Mouse (Mus musculus) liver, embryonic 12.5 days (tissue): ENCODE data around the gene Susd6. TPM values are rescaled to one million over a fixed set of nuclear protein-coding genes. Genes with fewer than 3 reads are reported as not detected.

ENCODE experiments used
- ATAC-seq: fragments of 200-750 bp; cut with Nextera tagmentation; 2 replicates; pipeline ENCODE4 v1.8.0; 2017; ENCODE audit warnings: moderate number of reproducible peaks, mild to moderate bottlenecking, moderate library complexity
- H3K27ac ChIP-seq: fragments of 300-500 bp; sonication (generic); 2 replicates; pipeline ENCODE4 v1.5.1; 2016; ENCODE audit warnings: mild to moderate bottlenecking
- H3K27me3 ChIP-seq: fragments of 300-500 bp; sonication (generic); replicated peaks from 2 replicates; pipeline ENCODE4 v1.6.1; 2016; ENCODE audit warnings: mild to moderate bottlenecking, moderate library complexity
- H3K36me3 ChIP-seq: fragments of 300-500 bp; sonication (generic); 2 replicates; pipeline ENCODE4 v1.6.1; 2016; ENCODE audit warnings: mild to moderate bottlenecking, moderate library complexity
- H3K4me1 ChIP-seq: fragments of 300-500 bp; sonication (generic); 2 replicates; pipeline ENCODE4 v1.6.1; 2016
- H3K4me2 ChIP-seq: fragments of 300-500 bp; sonication (generic); 2 replicates; pipeline ENCODE4 v1.6.1; 2016; ENCODE audit warnings: mild to moderate bottlenecking, moderate library complexity
- H3K4me3 ChIP-seq: fragments of 300-500 bp; sonication (generic); 2 replicates; pipeline ENCODE4 v1.5.1; 2016; ENCODE audit warnings: mild to moderate bottlenecking, moderate library complexity
- H3K9ac ChIP-seq: fragments of 300-500 bp; sonication (generic); 2 replicates; pipeline ENCODE4 v1.6.1; 2016; ENCODE audit warnings: mild to moderate bottlenecking, moderate library complexity
- H3K9me3 ChIP-seq: fragments of 300-500 bp; sonication (generic); replicated peaks from 2 replicates; pipeline ENCODE4 v1.6.1; 2016; ENCODE audit warnings: mild to moderate bottlenecking, moderate library complexity
- WGBS: fragments of 180-500 bp; shearing (Covaris S2); methylation state at CpG from one replicate; pipeline ENCODE4 v1.1.7; 2016; ENCODE audit not compliant: insufficient replicate concordance; 5-methylcytosine and 5-hydroxymethylcytosine counted together
- polyA plus RNA-seq: library from polyadenylated mRNA; unstranded; fragments of >200 nt; fragmentation: Nextera tagmentation; extraction: Ambion mirVana; gene quantifications from 2 replicates; pipeline ENCODE4 v1.2.1, GENCODE M21; 2016

Susd6 gene
- polyA plus RNA-seq, 1 experiment from 2014 or later, result 15.9 TPM

GRCm38 (mm10) chr12:80764116-80764515 is 26.2 kb upstream of the Susd6 start:
- H3K9ac ChIP-seq, result no peak overlapping the region
- H3K4me2 ChIP-seq, result no peak overlapping the region
- no peaks in the 10 kb centered on the region for H3K9me3 ChIP-seq
- 53% methylated on average over 4 of the region's 4 CpGs for WGBS
- H3K36me3 ChIP-seq, result no peaks in the 10 kb centered on the region
- peaks cover 6% of the 10 kb centered on the region for H3K4me1 ChIP-seq
- ATAC-seq, result no peak
- no peak overlapping the region for H3K4me3 ChIP-seq
- no peak overlapping the region for H3K27ac ChIP-seq
- peaks cover 66% of the 10 kb centered on the region for H3K27me3 ChIP-seq

DNA sequence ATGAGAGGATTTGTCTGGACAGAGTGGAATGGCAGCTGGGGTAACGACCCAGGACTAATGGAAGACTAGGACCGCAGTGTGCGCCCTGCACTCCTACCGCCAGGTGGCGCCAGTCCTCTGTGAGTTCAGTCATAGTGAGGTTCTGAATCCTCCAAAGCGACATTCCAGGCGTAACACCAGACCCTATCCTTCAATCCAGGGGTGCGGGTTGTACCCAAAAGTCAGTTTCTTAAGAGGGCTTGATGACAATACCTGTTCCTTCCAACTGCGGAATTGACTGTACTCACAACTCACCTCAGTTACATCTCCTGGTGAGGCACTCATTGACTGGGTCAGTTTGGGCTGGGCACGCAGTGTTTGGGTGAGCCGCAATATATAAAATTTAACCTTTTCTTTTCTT is 20.6 kb upstream of the Susd6 start:
- H3K4me2 ChIP-seq, result peak overlapping the region; percentile 46
- H3K27me3 ChIP-seq, result peaks cover 18% of the 10 kb centered on the region
- no peaks in the 10 kb centered on the region for H3K36me3 ChIP-seq
- ATAC-seq, result peak; percentile 70
- H3K27ac ChIP-seq, result no peak overlapping the region
- WGBS, result 17% methylated on average over 11 of the region's 11 CpGs
- H3K4me1 ChIP-seq, result no peaks in the 10 kb centered on the region
- H3K9ac ChIP-seq, result no peak overlapping the region
- no peaks in the 10 kb centered on the region for H3K9me3 ChIP-seq
- H3K4me3 ChIP-seq, result no peak overlapping the region

DNA sequence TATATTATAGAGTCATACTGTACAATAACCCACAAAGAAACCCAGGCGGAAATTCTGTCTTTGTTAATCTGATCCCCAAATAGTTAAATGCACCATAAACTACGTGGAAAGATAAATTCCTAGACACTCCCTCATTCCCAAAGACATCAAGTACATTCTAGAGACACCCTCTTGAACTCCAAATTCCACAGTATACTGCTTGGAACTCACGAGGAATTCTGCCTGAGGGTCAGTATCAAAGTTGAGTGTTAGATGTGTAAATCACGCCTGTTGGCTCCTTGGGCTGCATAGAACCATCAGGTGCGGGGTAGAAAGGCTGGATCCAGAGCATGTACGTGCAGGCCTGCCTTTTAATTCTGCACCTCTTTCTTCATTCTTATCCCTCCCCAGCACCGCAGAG is 15.5 kb upstream of the Susd6 start:
- 72% methylated on average over 7 of the region's 7 CpGs for WGBS
- Histone ChIP-seq H3K9ac (no peak overlapping the region), H3K4me2 (no peak overlapping the region), H3K9me3 (no peaks in the 10 kb centered on the region), H3K36me3 (no peaks in the 10 kb centered on the region), H3K4me3 (no peak overlapping the region), H3K27me3 (no peaks in the 10 kb centered on the region), H3K4me1 (peaks cover 48% of the 10 kb centered on the region), H3K27ac (no peak overlapping the region)
- no peak for ATAC-seq

DNA sequence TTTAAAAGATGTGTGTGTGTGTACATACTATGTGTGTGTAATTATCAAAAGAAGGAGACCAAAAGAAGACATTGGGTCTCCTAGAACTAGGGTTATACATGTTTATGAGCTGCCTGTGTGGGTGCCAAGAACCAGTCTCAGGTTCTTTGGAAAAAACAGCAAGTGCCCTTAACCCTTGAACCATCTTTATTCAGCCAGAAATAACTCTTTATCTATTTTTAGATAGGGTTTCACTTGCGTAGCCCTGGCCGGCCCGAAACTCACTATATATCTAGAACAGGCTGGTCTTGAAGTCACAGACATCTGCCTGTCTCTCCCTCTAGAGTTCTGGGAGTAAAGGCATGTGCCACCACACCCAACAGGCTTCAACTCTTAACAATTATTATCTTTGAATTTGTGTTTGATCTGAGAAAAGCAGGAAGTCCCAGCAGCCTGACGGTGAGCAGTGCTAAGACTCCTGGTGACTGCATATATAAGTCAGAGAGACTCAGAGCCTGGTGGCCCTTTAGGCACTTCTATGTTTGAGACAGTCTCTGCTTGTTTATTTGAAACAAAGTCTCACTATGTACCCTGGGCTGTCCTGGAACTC is 14.2 kb upstream of the Susd6 start:
- Histone ChIP-seq H3K4me1 (peaks cover 53% of the 10 kb centered on the region), H3K36me3 (no peaks in the 10 kb centered on the region), H3K4me2 (peak overlapping the region; percentile 24), H3K27me3 (no peaks in the 10 kb centered on the region), H3K27ac (peak overlapping the region; percentile 98), H3K4me3 (no peak overlapping the region), H3K9ac (peak overlapping the region; percentile 36), H3K9me3 (no peaks in the 10 kb centered on the region)
- peak; percentile 54 for ATAC-seq
- whole genome bisulfite sequencing, result 17% methylated on average over 4 of the region's 4 CpGs

DNA sequence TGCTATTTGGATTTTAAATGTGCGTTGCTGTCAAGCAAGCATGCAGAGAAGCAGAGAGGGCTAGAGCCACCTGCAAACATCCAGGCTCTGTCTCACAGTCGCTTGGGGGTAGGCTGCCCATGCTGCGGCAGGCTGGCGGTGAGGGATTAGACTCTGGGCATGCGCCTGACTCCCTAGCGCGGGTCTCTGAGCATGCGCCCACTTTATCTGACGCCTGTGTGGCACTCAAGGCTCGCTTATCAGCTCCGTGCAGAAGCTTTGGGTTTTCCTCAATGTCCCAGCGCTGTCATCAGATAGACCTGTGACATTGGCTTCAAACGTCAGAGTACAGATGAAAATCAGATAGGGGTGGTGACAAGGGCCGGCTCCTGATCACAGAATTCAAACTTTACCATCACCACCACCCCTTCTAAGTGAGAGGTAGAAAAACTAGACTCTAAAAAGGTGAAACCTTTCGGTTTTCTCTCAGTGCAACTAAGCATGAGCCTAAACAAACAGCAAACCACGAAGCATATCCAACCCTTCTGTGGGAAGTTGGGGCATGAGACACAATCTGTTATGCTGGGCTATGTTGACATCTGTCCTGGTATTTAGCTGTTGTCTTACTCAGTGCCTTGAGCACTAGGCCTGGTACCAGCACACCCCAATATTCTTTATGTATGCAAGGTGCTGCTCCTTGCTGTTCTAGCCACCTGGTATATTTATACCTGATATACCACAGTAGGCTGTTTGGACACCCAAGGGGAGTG is 11.9 kb upstream of the Susd6 start:
- Histone ChIP-seq H3K4me2 (peak overlapping the region; percentile 68), H3K27ac (peak overlapping the region; percentile 98), H3K4me1 (peaks cover 53% of the 10 kb centered on the region), H3K4me3 (peak overlapping the region; percentile 37), H3K27me3 (no peaks in the 10 kb centered on the region), H3K36me3 (no peaks in the 10 kb centered on the region), H3K9ac (peak overlapping the region; percentile 64), H3K9me3 (no peaks in the 10 kb centered on the region)
- WGBS, result 13% methylated on average over 16 of the region's 16 CpGs
- peak; percentile 98 for ATAC-seq

GRCm38 (mm10) chr12:80779760-80780159 is 10.6 kb upstream of the Susd6 start:
- Histone ChIP-seq H3K27ac (peak overlapping the region; percentile 98), H3K4me2 (no peak overlapping the region), H3K9me3 (no peaks in the 10 kb centered on the region), H3K27me3 (no peaks in the 10 kb centered on the region), H3K36me3 (no peaks in the 10 kb centered on the region), H3K9ac (no peak overlapping the region), H3K4me3 (no peak overlapping the region), H3K4me1 (peaks cover 63% of the 10 kb centered on the region)
- 80% methylated on average over 4 of the region's 4 CpGs for WGBS
- no peak for ATAC-seq

- no peaks in the 10 kb centered on the region for H3K9me3 ChIP-seq
- no peaks in the 10 kb centered on the region for H3K27me3 ChIP-seq
- H3K4me2 ChIP-seq, result no peak overlapping the region
- no peak for ATAC-seq
- no peak overlapping the region for H3K9ac ChIP-seq
- peaks cover 63% of the 10 kb centered on the region for H3K4me1 ChIP-seq
- WGBS, result 62% methylated on average over 3 of the region's 3 CpGs
- H3K27ac ChIP-seq, result no peak overlapping the region
- no peaks in the 10 kb centered on the region for H3K36me3 ChIP-seq
- no peak overlapping the region for H3K4me3 ChIP-seq
Observed at GRCm38 (mm10) chr12:80782190-80782589, 8.1 kb upstream of the Susd6 start.

DNA sequence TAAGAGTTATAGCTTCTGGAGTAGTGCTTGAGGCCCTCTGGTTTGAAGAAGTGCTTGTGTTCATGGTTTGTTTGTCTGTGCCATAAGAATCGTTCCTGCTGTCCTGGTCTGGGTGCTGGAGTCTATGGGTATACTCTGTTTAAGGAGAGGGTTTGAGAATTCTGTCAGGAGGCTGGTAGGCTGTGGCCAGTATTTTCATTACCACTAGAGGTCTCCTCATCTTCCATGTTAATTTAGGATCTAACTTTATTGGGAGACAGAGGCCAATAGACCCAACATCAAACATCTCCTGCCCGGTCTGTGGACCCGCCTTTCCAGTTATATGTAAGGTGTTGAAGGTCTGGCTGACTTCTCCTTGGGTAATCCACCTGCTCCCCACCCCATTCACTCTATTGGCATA is 7.4 kb upstream of the Susd6 start:
- no peak overlapping the region for H3K9ac ChIP-seq
- no peak for ATAC-seq
- no peak overlapping the region for H3K4me3 ChIP-seq
- H3K4me2 ChIP-seq, result no peak overlapping the region
- WGBS, result 55% methylated on average over 3 of the region's 3 CpGs
- H3K27me3 ChIP-seq, result no peaks in the 10 kb centered on the region
- no peaks in the 10 kb centered on the region for H3K36me3 ChIP-seq
- no peaks in the 10 kb centered on the region for H3K9me3 ChIP-seq
- no peak overlapping the region for H3K27ac ChIP-seq
- H3K4me1 ChIP-seq, result peaks cover 63% of the 10 kb centered on the region

- H3K4me3 ChIP-seq, result no peak overlapping the region
- no peaks in the 10 kb centered on the region for H3K27me3 ChIP-seq
- peak; percentile 23; the same call in 1 of the 2 replicates for ATAC-seq
- H3K4me1 ChIP-seq, result peaks cover 62% of the 10 kb centered on the region
- no peaks in the 10 kb centered on the region for H3K9me3 ChIP-seq
- no peak overlapping the region for H3K9ac ChIP-seq
- H3K27ac ChIP-seq, result no peak overlapping the region
- H3K36me3 ChIP-seq, result no peaks in the 10 kb centered on the region
- no peak overlapping the region for H3K4me2 ChIP-seq
- 53% methylated on average over 1 of the region's 1 CpGs for WGBS
Observed at GRCm38 (mm10) chr12:80783889-80784288, 6.4 kb upstream of the Susd6 start.

GRCm38 (mm10) chr12:80785005-80785404 is 5.3 kb upstream of the Susd6 start:
- H3K27me3 ChIP-seq, result no peaks in the 10 kb centered on the region
- no peak overlapping the region for H3K4me3 ChIP-seq
- no peak for ATAC-seq
- H3K4me1 ChIP-seq, result peaks cover 61% of the 10 kb centered on the region
- peak overlapping the region; percentile 31 for H3K27ac ChIP-seq
- H3K4me2 ChIP-seq, result no peak overlapping the region
- H3K9me3 ChIP-seq, result no peaks in the 10 kb centered on the region
- no peaks in the 10 kb centered on the region for H3K36me3 ChIP-seq
- 29% methylated on average over 5 of the region's 5 CpGs for WGBS
- H3K9ac ChIP-seq, result no peak overlapping the region

- Histone ChIP-seq H3K36me3 (no peaks in the 10 kb centered on the region), H3K27me3 (no peaks in the 10 kb centered on the region), H3K27ac (peak overlapping the region; percentile 45), H3K4me2 (no peak overlapping the region), H3K4me3 (no peak overlapping the region), H3K9ac (peak overlapping the region; percentile 44; the same call in 1 of the 2 replicates), H3K9me3 (no peaks in the 10 kb centered on the region), H3K4me1 (peaks cover 60% of the 10 kb centered on the region)
- WGBS, result 83% methylated on average over 4 of the region's 4 CpGs
- no peak for ATAC-seq
Observed at GRCm38 (mm10) chr12:80785597-80785996, 4.7 kb upstream of the Susd6 start.

- no peak overlapping the region for H3K4me2 ChIP-seq
- H3K27me3 ChIP-seq, result no peaks in the 10 kb centered on the region
- H3K4me3 ChIP-seq, result no peak overlapping the region
- no peaks in the 10 kb centered on the region for H3K36me3 ChIP-seq
- ATAC-seq, result no peak
- H3K9ac ChIP-seq, result no peak overlapping the region
- H3K9me3 ChIP-seq, result no peaks in the 10 kb centered on the region
- H3K4me1 ChIP-seq, result peaks cover 60% of the 10 kb centered on the region
- no peak overlapping the region for H3K27ac ChIP-seq
- 29% methylated on average over 1 of the region's 1 CpGs for WGBS
Observed at GRCm38 (mm10) chr12:80786591-80786990, 3.7 kb upstream of the Susd6 start.
